Mouse (Mus musculus) cerebellum, postnatal 4 days (tissue): ENCODE measurements around the gene Fam234b.

Experiments used
- DNase-seq, 2 experiments: peaks; one replicate each; pipeline ENCODE4 v3.0.0; 2022; ENCODE audit warnings: low spot score in 2 of 2, mixed read lengths in 1 of 2

Gene Fam234b

GRCm38 (mm10) chr6:135223786-135224416 is 26.1 kb downstream of the Fam234b start:
- DNase-seq = no peak

GRCm38 (mm10) chr6:135228465-135228941 is 30.7 kb downstream of the Fam234b start:
- no peak for DNase-seq

- no peak for DNase-seq
Observed at GRCm38 (mm10) chr6:135230586-135230985, 32.8 kb downstream of the Fam234b start.

GRCm38 (mm10) chr6:135232443-135233182 is 34.8 kb downstream of the Fam234b start:
- no peak for DNase-seq

GRCm38 (mm10) chr6:135235742-135236141 is 38.0 kb downstream of the Fam234b start:
- DNase-seq = no peak

- DNase-seq = no peak
Observed at GRCm38 (mm10) chr6:135236576-135236975, 38.8 kb downstream of the Fam234b start.

- no peak for DNase-seq
Observed at GRCm38 (mm10) chr6:135237326-135237725, 39.5 kb downstream of the Fam234b start.

- DNase-seq = no peak
Observed at GRCm38 (mm10) chr6:135238211-135238610, 40.4 kb downstream of the Fam234b start.

GRCm38 (mm10) chr6:135240361-135240760 is 42.6 kb downstream of the Fam234b start:
- DNase-seq = no peak

- no peak for DNase-seq
Observed at GRCm38 (mm10) chr6:135245586-135245985, 47.8 kb downstream of the Fam234b start.

GRCm38 (mm10) chr6:135247861-135248260 is 50.1 kb downstream of the Fam234b start:
- DNase-seq = no peak

- peak; percentile 55 to 74 for DNase-seq
Observed at GRCm38 (mm10) chr6:135249846-135250531, 52.2 kb downstream of the Fam234b start.

GRCm38 (mm10) chr6:135250926-135251699 is 53.3 kb downstream of the Fam234b start:
- DNase-seq = no peak

- DNase-seq = no peak
Observed at GRCm38 (mm10) chr6:135251849-135252727, 54.3 kb downstream of the Fam234b start.

- peak; percentile 47 to 73 for DNase-seq
Observed at GRCm38 (mm10) chr6:135252728-135253077, 54.9 kb downstream of the Fam234b start.

GRCm38 (mm10) chr6:135254153-135254552 is 56.4 kb downstream of the Fam234b start, which contains the start of gene Gsg1:
Gene Gsg1 (minus strand): TSS chr6:135254351.
- DNase-seq = no peak

- DNase-seq = no peak
Observed at GRCm38 (mm10) chr6:135260435-135260834, 62.7 kb downstream of the Fam234b start.

- DNase-seq = no peak
Observed at GRCm38 (mm10) chr6:135261124-135261523, 63.3 kb downstream of the Fam234b start.

GRCm38 (mm10) chr6:135262565-135262964 is 64.8 kb downstream of the Fam234b start:
- no peak for DNase-seq

GRCm38 (mm10) chr6:135264136-135264535 is 66.4 kb downstream of the Fam234b start:
- no peak for DNase-seq

GRCm38 (mm10) chr6:135266056-135266455 is 68.3 kb downstream of the Fam234b start:
- no peak for DNase-seq
